Mouse (Mus musculus) bone marrow macrophage, adult 2 months (primary cell): ENCODE data around the gene Hoxa4. TPM values are rescaled to one million over a fixed set of nuclear protein-coding genes. Genes with fewer than 3 reads are reported as not detected.
A peak's percentile ranks its signal among the peaks of the same experiment; 100 is the strongest.

Experiments
- H3K27ac ChIP-seq: 2 replicates; pipeline ENCODE4 v1.5.1; 2012; ENCODE audit warnings: low read depth, low read length; ENCODE audit not compliant: insufficient read depth
- H3K4me1 ChIP-seq: 2 replicates; pipeline ENCODE4 v1.6.1; 2012; ENCODE audit warnings: low read length; ENCODE audit not compliant: control insufficient read depth, insufficient read depth
- H3K4me3 ChIP-seq: 2 replicates; pipeline ENCODE4 v1.5.1; 2012; ENCODE audit warnings: mild to moderate bottlenecking, low read length, moderate library complexity; ENCODE audit not compliant: insufficient read depth
- CTCF ChIP-seq: IDR thresholded peaks from 2 replicates; pipeline ENCODE4 v1.5.1; 2012; ENCODE audit warnings: low read depth, mild to moderate bottlenecking, low read length, moderate library complexity
- POLR2A ChIP-seq: IDR thresholded peaks from 2 replicates; pipeline ENCODE4 v1.6.1; 2012; ENCODE audit warnings: mild to moderate bottlenecking, low read depth, low read length, borderline replicate concordance
- polyA plus RNA-seq: library from polyadenylated mRNA; stranded (reverse); fragments of >200 nt; gene quantifications from 2 replicates; pipeline ENCODE4 v1.2.4, GENCODE M21; 2012; ENCODE audit not compliant: missing spikeins, insufficient read depth, insufficient read length

Gene Hoxa4
- polyA plus RNA-seq, 1 experiment, result 1.2 TPM

DNA sequence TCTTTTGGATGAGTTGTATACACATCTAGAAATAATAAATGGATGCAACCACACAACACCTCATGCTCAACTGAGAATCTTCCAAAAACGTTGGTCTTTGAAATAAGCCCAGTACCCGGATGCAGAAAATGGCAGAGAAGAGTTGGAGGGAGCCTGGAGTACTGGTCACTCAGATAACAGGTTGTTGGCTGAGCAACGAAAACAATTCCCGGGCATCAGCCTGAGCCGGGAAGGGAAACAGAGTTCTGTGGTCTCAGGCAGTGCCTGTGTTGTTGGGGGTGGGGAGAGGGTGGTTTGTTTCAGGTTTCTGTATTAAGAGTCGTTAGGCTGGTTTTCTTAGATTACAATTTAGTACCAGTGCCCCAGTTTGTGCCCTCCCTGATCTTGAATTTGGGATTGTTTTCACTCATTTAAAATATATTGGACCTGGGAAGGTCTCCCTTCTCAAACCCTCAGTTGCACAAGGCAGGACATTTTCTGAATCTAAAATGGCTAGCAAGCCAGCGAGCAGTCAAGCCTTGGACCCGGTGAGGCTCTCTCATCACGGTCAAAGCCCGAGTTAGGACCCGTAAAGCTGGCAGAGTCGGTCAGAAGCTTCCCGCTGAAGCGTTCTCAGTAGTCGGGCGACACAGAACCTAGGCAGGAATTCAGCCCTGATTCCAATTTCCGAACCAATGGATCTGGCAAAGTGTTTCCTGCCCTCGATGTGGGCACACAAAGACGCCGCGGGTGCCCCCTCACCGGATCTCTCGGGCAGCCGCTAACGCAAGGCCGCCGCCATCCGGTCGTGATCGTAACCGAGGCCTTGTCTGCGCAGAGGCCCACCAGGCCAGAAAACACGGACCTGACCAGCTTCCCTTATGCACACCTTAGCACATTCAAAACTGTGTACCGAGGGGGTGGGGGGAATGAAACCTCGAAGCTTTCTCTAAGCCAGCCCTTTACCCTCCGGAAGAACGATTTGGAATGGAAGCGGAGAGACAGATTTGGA is 37.2 kb upstream of the Hoxa4 start:
- H3K27ac ChIP-seq, result no peak overlapping the region
- TF ChIP-seq POLR2A, result no peak
- TF ChIP-seq CTCF, result no peak
- no peaks in the 10 kb centered on the region for H3K4me1 ChIP-seq
- no peak overlapping the region for H3K4me3 ChIP-seq

DNA sequence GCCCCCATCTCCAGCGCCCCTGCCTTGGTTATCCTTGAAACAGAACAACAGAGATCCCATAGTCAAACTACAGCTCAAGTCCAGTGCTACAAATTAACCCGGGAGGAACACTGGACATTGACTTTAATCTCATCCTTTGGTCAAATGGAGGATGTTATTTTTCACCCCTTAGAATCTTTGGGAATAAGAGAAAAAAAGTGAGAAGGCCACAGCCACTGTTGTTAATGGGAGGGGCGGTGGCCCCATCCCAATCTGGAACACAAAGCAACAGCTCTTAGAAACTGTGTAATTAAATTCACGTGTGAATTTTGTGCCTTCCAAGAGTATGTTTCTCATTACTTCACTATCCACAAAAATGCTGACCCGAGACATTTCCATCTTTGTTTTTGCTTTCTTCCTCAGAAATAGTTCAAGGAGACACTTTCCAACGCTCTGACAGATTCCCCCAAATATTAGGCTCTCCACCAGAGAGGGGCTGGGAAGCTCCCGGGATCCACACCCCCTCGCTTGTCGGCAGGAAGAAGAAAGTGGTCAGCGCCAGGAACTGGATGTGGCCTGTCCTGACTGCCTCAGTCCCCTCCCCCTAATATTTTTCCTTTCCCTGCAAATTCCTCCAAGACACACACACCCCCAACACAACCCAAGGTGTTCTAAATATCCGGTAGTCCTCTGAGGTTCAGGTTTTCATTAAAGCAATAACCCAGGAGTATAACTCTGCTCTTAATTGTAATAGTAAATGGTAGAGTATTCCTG is 36.1 kb upstream of the Hoxa4 start:
- no peak for TF ChIP-seq POLR2A
- no peak for TF ChIP-seq CTCF
- Histone ChIP-seq H3K4me1 (no peaks in the 10 kb centered on the region), H3K27ac (no peak overlapping the region), H3K4me3 (no peak overlapping the region)

DNA sequence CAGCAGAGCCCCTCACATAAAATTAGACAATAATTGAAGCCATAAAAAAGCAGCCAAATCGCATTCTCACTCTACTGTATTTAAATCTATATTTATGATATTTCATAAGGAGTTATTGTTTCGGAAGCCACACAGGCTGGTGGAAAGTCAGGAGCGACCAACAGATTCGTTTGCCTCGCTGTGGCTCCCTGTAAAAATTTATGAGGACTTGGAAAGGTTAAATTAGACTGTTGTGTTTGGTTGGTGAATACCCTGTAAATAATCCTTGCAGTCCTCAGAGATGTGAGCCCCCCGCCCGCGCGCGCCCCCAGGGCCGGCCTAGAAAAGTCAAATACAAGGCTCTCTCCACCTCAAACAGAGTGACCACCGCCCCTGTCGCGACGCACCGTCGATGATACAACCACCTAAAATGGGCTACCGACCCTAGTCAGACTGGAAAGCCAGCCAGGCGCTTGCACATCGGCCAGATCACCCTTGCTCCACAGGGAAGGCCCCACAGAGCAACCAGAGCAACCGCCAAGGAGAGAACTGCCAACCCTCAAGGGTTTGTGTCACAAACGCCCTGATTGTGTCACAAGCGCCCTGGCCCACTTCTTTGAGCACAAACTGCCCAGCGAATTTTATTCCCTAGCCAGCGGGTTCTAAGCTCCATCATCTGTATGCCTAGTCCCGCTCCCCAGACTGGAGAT is 35.2 kb upstream of the Hoxa4 start:
- Histone ChIP-seq H3K27ac (no peak overlapping the region), H3K4me1 (no peaks in the 10 kb centered on the region), H3K4me3 (no peak overlapping the region)
- TF ChIP-seq CTCF, result no peak
- no peak for TF ChIP-seq POLR2A

DNA sequence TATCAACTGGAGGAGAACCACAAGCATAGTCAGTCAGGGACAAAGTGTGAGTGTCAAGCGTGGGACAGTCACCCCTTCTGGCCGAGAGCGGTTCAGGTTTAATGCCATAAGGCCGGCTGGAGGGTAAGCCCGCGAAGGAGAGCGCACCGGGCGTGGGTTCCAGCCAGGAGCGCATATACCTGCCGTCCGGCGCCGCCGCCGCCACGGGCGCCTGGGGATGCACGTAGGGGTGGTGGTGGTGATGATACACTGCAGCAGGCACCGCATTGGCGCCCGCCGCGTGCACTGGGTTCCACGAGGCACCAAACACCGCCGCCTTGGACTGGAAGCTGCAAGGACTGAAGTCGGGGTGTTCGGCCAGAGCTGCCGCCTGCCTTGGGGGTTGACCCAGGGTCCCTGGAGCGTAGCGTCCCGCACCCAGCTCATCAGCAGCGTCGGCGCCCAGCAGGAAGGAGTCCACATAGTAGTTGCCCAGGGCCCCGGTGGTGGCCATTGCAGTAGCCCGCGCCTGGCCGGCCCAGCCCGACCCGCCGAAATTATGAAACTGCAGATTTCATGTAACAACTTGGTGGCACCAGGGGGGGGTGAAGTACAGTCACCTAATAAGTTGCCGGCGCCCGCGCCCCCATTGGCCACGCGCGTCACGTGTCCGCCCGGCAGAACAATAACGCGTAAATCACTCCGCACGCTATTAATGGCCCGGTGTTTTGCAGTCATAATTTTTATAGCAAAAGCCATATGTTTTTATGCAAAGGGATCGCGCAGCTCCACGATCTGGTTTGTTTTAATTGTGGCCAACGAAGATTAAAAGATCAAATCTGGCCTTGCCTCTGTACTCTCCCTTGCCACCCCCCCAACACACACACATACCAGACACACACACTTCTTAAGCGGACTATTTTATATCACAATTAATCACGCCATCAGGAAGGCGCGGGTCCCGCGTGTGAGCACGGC is 34.3 kb upstream of the Hoxa4 start:
- Histone ChIP-seq H3K27ac (no peak overlapping the region), H3K4me3 (peak overlapping the region; percentile 5; the same call in 1 of the 2 replicates), H3K4me1 (no peaks in the 10 kb centered on the region)
- TF ChIP-seq CTCF (no peak), POLR2A (no peak)

DNA sequence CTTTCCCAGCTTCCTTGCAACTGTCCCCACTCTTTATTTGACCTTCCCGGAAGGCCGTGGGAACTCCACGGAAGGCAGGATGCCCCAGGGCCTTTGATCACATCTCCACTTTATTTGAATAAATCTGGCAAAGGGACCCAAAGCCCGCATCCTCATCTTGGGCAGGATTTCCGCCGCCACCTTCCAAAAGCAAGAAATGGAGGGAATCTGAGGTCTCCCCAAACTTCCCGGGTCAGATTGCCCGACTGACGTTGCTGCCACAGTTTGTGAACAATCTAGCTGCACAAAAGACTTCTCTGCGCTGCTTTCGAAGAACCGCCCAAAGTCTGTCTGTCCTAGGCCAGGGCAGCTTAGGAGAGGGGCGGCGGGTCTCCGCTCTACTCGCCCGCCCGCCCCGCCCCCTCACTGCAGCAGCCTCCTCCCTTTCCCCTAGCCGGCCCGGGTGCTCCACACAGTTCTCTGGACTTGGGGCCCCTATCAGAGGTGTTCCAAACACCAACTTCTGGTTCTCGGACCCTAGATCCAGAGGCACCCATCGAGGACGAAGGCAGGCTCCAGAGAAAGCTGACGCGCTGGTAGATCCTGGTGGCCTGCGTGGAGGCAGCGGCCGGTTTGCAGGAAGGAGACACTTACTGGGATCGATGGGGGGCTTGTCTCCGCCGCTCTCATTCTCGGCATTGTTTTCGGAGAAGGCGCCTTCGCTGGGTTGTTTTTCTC is 33.5 kb upstream of the Hoxa4 start:
- Histone ChIP-seq H3K4me1 (no peaks in the 10 kb centered on the region), H3K4me3 (no peak overlapping the region), H3K27ac (no peak overlapping the region)
- no peak for TF ChIP-seq POLR2A
- no peak for TF ChIP-seq CTCF

DNA sequence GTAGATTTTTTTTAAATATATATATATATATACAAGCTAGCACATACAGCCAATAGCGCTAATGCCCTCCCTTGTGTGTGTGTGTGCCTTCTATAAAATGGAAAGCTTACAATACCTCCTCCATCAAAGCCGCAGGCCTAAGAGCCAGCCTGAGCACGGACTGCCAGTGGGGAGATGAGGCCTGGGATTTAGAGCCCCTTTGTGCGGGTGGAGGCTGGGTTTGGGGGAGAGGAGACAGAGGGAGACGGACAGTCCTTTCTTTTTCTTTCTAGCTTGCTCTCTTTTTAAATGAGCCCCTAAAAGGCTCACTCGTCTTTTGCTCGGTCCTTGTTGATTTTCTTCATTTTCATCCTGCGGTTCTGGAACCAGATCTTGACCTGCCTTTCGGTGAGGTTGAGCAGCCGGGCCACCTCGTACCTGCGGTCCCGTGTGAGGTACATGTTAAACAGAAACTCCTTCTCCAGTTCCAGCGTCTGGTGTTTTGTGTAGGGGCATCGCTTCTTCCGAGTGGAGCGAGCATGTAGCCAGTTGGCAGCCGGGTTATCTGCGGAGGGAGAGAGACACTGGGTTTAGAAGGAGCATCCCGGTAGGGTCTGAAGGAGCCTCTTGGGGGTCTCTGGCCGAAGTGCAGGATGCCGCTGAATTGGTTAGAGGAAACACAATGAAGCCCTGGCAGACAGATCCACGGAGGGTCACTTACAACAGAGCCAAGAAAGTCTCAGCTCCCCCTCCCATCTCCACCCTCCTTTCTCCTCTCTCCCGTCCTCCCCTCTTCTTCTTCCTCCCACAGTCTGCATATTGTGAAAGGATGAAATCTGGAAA is 32.6 kb upstream of the Hoxa4 start:
- Histone ChIP-seq H3K4me3 (no peak overlapping the region), H3K4me1 (no peaks in the 10 kb centered on the region), H3K27ac (no peak overlapping the region)
- TF ChIP-seq CTCF (no peak), POLR2A (no peak)

DNA sequence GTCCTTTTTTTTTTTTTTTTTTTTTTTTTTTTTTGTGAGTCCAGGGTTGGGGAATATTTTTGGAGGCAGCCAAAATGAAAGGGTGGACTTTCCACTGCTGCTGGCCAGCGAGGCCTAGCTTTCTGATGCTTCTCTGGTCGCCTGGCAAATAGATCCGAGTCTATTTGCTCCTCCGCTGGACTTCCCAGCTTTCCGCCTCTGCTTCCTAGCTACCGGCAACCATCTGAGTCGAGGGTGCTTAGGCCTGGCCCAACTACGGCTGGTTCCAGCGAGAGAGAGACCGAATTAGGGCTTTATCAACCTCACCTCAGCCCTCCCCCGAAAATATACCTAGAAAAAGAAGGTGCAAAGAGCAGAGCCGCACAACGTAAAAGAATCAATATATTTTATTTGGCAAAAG is 31.2 kb upstream of the Hoxa4 start:
- no peak for TF ChIP-seq CTCF
- no peak for TF ChIP-seq POLR2A
- Histone ChIP-seq H3K27ac (no peak overlapping the region), H3K4me3 (no peak overlapping the region), H3K4me1 (no peaks in the 10 kb centered on the region)
